Mouse (Mus musculus): ENCODE data around the gene Rps15.

DNA sequence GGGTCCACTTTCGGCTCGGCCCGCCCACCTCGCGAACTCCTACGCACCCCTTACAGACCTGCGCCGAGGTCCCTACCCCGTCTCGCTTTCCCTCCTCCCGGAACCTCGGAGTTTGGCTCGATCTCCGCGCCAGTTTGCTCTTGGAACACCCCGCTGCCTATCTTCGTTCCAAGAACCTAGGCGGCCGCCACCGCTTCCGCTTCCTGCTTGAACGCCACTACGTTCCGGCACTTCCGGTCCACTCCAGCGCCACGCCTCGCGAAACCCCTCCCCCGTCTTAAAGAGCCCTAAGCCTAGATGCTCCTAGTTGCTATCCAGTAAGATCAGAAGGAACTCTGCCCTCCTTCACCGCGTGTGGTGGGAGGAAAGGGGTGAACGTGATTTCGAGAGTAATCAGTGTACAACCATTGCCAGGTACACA is 28.1 kb downstream of the Rps15 start, which contains the start of gene 2310011J03Rik:
- TF ChIP-seq EP300 (IDR thresholded peaks at IDR 0.05): peak; percentile 32; the same call in 1 of the 2 replicates
- TF ChIP-seq CTCF (IDR thresholded peaks at IDR 0.05): no peak
